Mouse (Mus musculus): ENCODE results near the gene Olfr640. TPM values are rescaled to one million over a fixed set of nuclear protein-coding genes. Genes with fewer than 3 reads are reported as not detected.

Gene Olfr640
- total RNA-seq (2023) = not detected

DNA sequence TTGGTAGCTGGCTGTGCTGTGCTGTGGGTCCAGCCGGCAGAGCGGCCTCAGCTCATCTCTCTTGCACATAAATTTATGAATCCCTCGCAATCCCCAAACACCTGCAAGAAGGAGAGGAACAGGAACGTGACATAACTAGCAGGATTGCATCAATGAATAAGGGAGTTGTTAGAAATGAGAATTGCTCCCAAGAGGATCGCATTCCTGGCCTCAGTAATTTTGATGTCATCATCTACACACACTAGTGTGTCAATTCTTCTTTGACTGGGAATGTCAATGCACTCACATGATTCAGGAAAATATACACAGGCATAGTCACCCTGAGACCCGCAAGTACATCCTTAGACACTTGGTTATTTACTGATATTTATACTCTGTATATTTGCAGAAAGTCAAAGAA is at the start of gene Olfr640:
Olfr640 (minus strand) TSS at position 101 of the 400 bp plus-strand sequence.

DNA sequence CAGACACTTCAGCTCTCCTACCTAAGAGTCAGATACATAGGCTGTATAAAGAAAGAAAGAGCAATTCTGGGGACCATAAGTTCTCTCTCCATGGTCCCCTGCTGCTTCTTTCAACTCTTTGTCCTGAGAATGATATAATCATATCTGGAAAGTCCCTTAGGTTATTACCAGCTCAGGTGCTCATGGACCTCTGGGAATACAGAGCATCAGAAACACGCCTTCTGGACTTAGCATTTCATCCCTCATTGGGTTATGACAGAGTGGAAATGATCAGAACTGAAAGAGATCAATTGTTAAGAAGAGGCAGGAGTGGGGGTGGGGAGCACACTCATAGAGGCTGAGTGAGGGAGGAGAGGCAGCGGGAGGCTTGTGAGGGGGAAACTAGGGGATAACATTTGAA is 46.4 kb upstream of the Olfr640 start, which contains the start of gene Olfr644:
Olfr644 (minus strand) TSS at position 101 of the 400 bp plus-strand sequence.

DNA sequence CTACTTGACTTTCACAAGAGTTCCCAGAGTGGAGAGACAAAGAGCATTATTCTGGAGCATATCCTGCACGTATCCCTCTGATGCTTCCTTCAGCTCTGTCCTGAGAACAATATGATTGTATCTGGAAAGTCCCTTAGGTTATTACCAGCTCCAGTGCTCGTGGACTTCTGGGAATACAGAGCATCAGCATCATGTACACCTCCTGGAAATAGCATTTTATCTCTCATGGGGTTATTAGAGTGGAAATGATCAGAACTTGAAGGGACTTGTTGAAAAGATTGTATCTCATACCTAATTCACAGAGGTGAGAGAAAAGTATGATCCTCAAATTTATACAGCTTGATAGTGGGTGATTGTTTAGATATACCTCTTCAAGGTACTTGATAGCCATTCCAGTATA is 36.0 kb upstream of the Olfr640 start, which contains the start of gene 4930516K23Rik:
4930516K23Rik (minus strand) TSS at position 101 of the 400 bp plus-strand sequence.

DNA sequence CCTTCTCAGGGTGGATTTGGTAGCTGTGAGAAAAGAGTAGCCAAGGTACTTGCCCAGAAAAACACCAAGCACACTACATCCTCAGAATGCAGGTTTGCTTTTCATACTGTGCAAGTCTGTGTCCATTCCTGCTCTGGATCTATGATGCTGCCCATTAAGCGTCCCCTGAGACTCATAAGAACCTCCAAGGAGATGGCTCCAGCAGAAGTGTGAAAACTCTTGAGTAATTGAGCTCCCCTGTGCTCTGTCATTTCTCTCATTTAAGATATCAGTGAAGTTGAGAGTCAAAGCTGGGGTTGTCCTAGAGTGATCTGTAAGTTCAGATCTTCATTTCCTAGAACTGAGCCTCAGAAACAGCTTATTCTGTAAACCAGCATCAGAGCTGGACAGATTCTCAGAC is 27.2 kb upstream of the Olfr640 start, which contains the start of gene Olfr642:
Olfr642 (minus strand) TSS at position 101 of the 400 bp plus-strand sequence.

DNA sequence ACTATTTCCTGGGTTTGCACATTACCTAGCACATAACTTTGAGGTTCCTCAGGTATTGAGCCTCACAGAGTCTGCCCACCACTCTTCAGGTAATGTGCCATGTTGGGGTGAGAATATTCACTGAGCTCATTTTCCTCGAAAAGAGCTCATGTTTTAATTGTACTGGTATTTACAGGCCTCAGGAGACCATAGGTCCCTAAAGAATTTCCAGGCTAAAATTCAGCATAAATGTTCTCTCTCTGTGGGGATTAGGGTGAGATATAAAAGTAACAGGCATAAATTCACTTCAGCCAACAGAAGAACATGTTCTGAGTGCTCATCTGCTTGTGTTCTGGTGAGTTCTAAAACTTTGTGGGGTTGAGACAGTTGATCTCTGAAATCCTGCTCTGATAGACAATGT is 9.8 kb upstream of the Olfr640 start, which contains the start of gene Olfr641:
Olfr641 (plus strand) TSS at position 301 of the 400 bp plus-strand sequence.

DNA sequence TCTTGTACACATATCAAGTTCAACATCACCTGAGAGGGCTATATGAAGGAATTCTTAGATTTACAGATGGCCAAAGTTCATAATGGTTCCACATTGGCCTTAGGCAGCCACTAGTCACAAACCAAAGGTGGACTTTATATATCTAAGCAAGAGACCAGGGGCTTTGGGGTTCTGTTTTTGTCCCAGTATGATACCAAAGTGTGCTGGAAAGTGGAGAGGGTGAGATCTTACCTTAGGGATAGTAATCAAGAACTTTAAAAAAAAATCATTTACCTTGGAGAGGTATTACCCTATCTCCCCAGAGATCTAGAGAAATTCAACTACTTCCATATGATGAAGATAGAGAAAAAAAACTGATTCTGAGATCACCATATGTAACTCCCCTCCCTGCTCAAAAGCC is 8.2 kb downstream of the Olfr640 start, which contains the start of gene Olfr639:
Olfr639 (minus strand) TSS at position 101 of the 400 bp plus-strand sequence.

DNA sequence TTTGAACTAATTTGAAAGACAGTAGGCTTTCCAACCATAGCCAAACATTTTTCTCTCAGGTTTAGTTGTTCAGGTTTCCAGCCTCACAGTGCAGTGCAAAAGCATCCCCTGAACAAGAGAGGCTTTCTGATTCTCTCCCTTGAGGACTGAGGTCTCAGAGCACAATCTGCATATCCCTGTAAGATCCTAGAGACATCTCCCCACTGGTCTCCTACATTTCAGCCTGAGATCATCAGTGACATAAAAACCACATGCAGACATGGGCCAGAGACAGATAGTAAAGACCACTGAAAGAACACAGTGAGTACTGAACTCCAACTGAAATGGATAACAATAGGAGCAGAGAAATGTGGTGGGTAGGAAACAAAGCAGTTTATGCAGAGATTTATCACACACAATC is 26.9 kb downstream of the Olfr640 start, which contains the start of gene Olfr638:
Olfr638 (plus strand) TSS at position 301 of the 400 bp plus-strand sequence.

DNA sequence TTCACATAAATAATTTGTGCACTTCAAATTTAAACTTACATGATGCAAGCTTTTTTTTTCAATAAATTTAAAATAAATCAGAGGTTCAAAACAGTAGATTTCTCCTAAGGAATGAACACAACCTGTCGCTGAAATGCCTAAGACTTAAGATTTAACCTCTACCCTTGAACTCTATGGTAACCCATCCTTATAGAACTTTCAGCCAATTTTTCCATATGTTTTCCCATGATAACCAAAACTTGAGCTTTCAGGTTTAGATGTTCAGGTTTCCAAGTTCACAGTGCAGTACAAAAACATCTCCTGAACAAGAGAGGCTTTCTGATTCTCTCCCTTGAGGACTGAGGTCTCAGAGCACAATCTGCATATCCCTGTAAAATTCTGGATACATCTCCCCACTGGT is 54.5 kb downstream of the Olfr640 start, which contains the start of gene Olfr635:
Olfr635 (plus strand) TSS at position 301 of the 400 bp plus-strand sequence.

Other genes with a start within 250 kb of the Olfr640 start
- not detected for gene Olfr68, start 245.9 kb downstream of the Olfr640 start, total RNA-seq (2023)
- not detected for gene Olfr67, start 233.8 kb downstream of the Olfr640 start, total RNA-seq (2023)
- gene Hbb-bt, start 211.6 kb downstream of the Olfr640 start, total RNA-seq (2023) = 328 TPM
- 2,192 TPM for gene Hbb-bs, start 197.5 kb downstream of the Olfr640 start, total RNA-seq (2023)
- gene Hbb-bh2, start 185.1 kb downstream of the Olfr640 start, total RNA-seq (2023) = not detected
- gene Hbb-bh1, start 182.4 kb downstream of the Olfr640 start, total RNA-seq (2023) = not detected
- not detected for gene Hbb-y, start 172.4 kb downstream of the Olfr640 start, total RNA-seq (2023)
- gene Olfr66, start 139.3 kb downstream of the Olfr640 start, total RNA-seq (2023) = not detected
- gene Olfr64, start 131.1 kb downstream of the Olfr640 start, total RNA-seq (2023) = not detected
- not detected for gene Olfr65, start 122.1 kb downstream of the Olfr640 start, total RNA-seq (2023)
- gene Olfr631, start 96.7 kb downstream of the Olfr640 start, total RNA-seq (2023) = not detected
- not detected for gene Olfr632, start 91.2 kb downstream of the Olfr640 start, total RNA-seq (2023)
- gene Olfr633, start 81.1 kb downstream of the Olfr640 start, total RNA-seq (2023) = not detected
- not detected for gene Olfr635, start 54.4 kb downstream of the Olfr640 start, total RNA-seq (2023)
- gene Olfr638, start 26.8 kb downstream of the Olfr640 start, total RNA-seq (2023) = not detected
- not detected for gene Olfr639, start 8.3 kb downstream of the Olfr640 start, total RNA-seq (2023)
- gene Olfr641, start 9.9 kb upstream of the Olfr640 start, total RNA-seq (2023) = not detected
- gene Olfr642, start 27.1 kb upstream of the Olfr640 start, total RNA-seq (2023) = not detected
- gene 4930516K23Rik, start 35.9 kb upstream of the Olfr640 start, total RNA-seq (2023) = not detected
- not detected for gene Olfr644, start 46.3 kb upstream of the Olfr640 start, total RNA-seq (2023)
- not detected for gene Olfr645, start 59.9 kb upstream of the Olfr640 start, total RNA-seq (2023)
- gene Olfr646, start 79.3 kb upstream of the Olfr640 start, total RNA-seq (2023) = not detected
- not detected for gene Ubqln5, start 104.3 kb upstream of the Olfr640 start, total RNA-seq (2023)
- not detected for gene Olfr643, start 111.8 kb upstream of the Olfr640 start, total RNA-seq (2023)
- not detected for gene Ubqln3, start 117.7 kb upstream of the Olfr640 start, total RNA-seq (2023)
- not detected for gene Ubqlnl, start 125.0 kb upstream of the Olfr640 start, total RNA-seq (2023)
- gene Olfm5, start 139.3 kb upstream of the Olfr640 start, total RNA-seq (2023) = not detected
- gene Olfr648, start 157.8 kb upstream of the Olfr640 start, total RNA-seq (2023) = not detected
- gene Olfr649, start 170.4 kb upstream of the Olfr640 start, total RNA-seq (2023) = not detected
- gene Trim6, start 193.2 kb upstream of the Olfr640 start, total RNA-seq (2023) = not detected
- 28.4 TPM for gene Trim34a, start 218.9 kb upstream of the Olfr640 start, total RNA-seq (2023)